Mouse (Mus musculus) fat pad, adult 2 months (tissue): ENCODE measurements around the gene Camta1.

Experiments used
- DNase-seq: peaks from one replicate; pipeline ENCODE4 v3.0.0-alpha.2; 2011; ENCODE audit warnings: low read depth, low spot score; ENCODE audit errors: extremely low read depth

The Camta1 gene

DNA sequence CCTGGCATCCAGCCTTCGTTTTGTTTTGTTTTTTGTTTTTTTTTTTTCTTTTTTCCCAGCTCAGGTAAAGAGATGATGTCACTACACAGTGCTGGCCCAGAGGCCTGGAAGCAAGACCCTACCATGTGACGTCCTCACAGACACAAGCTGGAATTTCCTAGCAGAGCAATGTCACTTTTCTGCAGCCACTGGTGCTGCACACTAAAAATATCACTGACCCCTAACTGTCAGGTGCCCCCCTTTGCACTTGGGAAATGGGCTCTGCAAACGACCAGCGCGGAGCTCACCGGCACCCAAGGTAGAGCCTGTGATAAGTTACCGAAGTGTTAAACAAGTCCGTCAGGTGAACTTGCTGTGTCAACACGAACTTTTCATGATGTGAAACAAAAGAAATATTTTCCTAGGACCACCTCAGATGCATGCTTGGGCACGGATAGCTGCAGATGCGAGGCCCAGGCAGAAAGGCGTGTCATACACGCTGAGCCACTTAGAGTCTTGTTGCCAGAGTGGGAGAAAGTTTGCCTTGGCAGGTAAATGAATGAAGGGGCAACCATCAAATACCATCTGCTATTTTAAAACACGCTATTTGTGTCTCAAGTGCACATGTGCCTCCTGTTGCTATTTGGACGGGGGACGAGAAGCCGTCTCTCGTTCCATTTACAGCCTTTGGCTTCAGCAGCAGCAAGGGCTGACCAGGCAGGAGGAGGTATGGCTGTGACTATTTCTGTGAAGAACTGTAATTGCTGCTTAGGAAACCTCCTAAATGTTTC lies 765.2 kb downstream of the Camta1 start:
- DNase-seq: no peak

DNA sequence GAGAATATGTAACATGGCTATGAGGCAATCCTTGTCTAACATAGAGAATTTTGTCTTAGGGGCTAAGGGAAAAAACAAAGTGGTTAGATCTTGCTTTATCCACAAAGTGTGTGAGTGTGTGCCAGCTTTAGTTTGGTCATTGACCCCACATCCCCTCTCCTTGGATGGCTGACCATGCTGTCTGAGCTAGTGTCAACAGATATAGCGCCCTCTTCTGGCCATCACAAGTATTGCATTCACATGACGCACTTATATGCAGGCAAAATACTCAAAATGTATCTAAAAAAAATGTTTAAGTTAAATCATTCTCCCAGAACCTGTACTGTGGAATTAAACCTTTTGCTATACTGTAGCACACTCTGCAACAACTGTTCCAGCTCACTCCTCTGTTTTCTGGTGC lies 766.5 kb downstream of the Camta1 start:
- DNase-seq: no peak

DNA sequence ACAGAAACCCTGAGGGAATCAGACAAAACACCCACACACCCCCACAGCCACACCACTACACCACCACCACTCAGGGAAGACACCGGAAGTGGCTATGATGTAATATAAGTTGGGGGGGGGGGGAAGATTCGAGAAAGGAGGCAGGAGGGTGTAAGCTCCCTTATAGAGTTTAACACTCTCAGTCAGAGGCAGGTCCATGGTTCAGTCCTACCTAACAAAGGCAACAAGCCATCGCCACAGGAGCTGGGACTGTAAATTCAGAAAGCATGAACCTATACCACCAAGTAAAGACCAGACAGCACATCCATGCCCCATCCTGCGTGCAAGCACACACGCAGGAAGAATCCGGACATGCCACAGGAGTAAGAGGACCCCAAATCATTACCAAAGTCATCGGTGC lies 772.4 kb downstream of the Camta1 start, which contains the start of gene Gm13090:
Gm13090 (plus strand) TSS at position 301 of the 400 bp plus-strand sequence.
- no peak for DNase-seq

DNA sequence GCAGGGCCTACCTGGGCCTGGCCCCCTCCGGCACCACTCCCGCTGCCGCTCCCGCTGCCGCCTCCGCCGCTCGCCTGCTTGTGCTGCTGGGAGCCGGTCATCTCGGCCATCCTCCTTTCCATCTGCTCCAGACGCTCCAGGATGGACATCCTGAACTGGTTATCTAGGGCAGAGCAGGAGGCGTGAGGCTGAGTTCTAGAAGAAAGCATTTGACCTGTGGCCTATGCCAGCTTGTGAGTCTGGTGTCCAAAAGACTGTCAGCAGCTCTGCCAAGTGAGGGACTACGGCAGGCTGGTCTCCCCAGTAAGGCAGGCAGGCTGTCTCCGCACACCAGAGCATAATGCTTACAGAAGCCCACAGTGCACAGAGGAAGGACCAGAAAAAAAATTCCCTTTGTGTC lies 772.9 kb downstream of the Camta1 start:
- no peak for DNase-seq

DNA sequence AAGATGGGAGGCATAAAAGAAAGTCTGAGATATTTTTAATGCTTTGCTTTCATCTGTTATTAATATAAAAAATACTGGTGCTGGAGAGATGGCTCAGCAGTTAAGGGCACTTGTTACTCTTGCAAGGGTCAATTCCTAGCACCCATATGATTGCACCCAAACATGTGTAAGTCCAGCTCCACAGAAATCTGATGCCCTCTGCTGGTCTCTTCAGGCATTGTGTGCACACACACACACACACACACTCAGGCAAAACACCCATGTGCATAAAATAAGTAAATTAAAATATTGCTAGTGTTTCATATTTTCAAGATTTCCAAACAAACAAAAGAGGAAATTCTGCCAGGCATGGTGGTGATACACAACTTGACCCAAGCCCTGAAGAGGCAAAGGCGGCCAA lies 774.3 kb downstream of the Camta1 start:
- no peak for DNase-seq

DNA sequence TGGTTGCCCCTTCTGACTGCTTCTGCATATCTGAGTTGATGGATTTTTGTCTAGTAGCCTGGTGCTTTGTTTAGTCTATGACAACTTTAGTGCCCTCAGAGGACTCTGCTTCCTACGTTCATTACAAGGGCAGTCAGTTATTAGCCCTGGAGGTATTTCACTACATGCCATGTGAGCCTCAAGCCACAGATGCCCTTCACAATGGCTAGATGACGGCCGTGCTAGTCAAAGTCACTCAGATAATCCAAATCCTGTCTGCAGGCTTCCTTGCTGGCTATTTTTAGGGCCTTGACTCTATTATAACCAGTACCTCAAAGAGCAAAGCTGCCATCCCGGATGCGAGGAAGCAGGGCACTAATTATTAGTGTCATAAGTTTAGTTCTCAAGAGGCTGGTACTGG lies 778.6 kb downstream of the Camta1 start:
- no peak for DNase-seq

DNA sequence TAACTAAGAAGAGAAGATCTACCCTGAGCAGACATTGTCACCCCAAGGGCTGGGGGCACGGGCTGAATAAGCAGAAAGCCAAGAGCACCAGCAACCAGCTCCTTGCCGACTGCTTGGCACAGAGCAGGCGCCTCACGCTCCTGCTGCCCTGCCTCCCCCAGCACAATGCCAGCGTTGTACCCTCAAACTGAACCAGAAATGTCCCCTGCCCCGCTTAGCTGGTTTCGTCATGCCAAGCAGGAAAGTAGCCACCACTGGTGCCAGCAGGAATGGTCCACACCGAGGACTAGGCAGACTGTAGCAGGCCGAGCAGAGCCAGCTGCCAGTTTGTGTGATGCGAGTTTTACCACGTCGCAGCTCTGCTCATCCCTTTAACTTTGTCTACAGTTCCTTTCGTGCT lies 779.7 kb downstream of the Camta1 start:
- DNase-seq: no peak

DNA sequence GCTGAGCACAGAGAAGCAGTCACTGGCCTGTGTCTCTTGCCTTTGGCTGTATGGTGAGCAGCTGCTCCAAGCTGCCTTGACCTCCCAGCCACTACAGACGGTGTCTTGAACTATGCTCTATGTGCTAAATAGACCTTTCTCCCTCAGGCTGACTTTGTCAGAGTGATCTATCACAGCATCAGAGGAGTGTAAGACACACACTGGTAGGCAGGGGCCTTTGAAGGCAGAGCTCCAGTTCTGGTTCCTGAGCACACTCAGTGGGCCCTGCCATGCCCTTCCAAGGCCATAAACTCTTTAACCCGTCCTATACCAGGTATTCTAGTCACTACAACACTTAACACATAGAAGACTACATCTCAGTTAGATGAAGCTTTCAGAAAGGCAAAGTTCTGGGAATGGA lies 780.3 kb downstream of the Camta1 start:
- DNase-seq: no peak

DNA sequence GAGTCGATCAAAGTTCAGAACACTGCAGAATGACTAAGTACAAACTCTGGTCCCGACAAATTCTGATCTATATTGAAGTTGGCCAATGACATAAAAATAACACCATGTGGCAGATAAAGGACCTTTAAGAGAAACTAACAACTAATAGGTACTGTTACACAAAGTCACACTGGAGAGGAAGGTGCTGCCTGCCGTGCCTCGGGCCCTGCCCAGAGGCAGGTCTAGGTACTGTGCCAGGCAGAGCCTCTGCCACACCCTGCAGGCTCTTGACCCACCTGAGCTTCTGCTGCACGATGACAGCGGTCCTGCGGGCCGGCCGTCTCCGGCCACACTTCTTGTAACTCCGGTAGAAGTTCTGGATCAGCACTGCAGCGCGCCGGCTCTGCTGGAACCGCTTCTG lies 786.9 kb downstream of the Camta1 start:
- no peak for DNase-seq

DNA sequence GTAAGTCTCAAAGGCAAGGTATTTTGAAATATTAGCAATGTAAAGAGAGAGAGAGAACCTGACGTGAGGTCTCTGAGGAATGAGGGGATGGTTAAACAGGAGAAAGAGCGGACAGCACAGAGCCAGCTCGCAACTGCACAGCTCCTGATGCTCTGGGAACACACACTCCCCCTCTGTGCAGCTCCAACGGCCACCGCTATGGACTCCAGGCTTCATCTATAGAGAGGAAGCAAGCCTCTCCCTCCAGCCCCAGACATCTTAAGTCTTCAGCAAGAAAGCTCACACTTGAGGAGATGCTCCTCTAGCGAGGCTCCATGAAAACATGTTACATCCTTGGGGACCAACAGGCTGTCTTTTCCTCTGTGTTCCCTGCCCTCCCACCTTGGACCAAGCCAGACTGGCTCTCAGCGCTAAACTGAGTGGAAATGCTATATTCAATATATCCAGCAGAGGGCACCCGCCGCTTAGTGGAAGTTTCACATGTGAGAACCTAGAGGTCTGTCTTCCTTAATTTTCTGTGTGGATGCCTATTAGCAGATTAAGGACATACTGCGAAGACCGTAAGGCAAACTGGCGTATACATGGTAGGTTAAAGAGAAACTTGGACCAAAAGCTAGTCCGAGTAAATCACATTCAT lies 788.5 kb downstream of the Camta1 start:
- no peak for DNase-seq

DNA sequence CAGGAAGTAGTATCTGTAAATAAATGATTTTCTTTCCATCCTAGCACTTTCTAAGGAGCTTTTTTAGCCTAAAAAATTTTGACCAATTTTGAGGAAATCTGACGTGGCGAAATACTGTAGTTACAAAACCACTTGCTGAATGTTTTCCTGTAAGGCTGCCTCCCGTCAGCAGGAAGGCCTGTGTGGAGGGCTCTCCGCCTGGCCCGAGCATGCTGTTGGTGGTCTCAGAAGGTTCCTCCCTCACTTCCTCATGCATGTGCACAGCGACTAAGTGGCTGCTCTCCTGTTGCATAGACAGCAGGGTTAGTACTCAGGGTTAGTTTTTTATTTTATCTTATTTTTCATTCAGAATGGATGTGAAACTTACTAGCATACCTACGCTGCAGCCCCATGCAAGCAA lies 790.7 kb downstream of the Camta1 start:
- DNase-seq: no peak

DNA sequence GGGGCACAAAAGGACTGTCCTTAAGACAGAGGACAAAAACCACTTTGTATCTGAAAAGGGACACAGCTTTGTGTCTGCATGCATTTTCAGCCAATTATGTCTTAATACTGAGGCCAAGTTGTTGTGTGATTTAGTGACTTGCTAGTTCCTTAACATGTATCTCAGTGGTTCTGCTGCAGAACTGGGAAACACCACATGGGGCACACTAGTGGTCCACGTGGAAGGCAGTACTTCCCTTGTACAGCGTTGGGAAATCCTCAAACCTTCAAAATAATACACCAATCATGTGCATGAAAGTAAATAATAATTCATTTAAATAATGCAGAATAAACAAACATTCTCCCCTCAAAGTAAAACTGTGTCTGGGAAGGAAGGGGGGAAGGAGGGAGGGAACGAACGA lies 792.9 kb downstream of the Camta1 start:
- no peak for DNase-seq

DNA sequence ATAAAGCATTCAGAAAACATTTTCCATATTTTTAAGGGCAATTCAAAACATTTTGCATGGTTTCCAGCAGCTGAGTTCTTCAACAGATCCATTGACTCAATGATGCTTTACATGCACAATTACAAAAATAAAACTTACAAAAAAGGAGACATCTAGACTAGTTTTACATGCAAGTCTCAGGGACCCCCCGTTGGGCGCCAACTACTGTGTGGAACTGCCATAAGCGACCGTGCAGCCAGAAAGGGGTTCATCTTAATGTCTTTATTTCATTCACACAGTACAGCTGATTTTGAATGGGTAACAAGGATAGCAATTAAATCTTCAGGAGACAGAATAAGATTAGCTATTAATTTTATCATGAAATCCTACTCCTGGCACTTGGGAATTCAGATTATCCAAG lies 802.1 kb downstream of the Camta1 start:
- DNase-seq: no peak

DNA sequence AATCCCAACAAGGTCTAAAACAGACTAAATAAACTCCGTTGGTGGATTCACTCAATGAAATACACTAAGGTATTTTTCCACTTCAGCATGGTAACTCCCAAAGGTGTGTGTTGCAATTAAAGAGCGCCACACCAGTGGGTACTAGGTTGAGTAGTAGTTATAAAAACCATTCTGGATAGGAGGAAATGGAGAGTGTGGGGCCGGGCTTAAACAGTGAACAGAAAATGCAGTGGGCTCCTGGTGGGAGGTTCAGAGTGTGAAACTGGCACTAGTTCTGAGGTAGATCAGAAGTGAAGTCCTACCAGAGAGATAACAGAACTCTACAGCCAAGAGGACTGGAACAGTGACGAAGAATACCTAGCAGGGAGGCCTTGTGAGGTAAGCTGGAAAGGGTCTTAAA lies 803.0 kb downstream of the Camta1 start:
- no peak for DNase-seq

DNA sequence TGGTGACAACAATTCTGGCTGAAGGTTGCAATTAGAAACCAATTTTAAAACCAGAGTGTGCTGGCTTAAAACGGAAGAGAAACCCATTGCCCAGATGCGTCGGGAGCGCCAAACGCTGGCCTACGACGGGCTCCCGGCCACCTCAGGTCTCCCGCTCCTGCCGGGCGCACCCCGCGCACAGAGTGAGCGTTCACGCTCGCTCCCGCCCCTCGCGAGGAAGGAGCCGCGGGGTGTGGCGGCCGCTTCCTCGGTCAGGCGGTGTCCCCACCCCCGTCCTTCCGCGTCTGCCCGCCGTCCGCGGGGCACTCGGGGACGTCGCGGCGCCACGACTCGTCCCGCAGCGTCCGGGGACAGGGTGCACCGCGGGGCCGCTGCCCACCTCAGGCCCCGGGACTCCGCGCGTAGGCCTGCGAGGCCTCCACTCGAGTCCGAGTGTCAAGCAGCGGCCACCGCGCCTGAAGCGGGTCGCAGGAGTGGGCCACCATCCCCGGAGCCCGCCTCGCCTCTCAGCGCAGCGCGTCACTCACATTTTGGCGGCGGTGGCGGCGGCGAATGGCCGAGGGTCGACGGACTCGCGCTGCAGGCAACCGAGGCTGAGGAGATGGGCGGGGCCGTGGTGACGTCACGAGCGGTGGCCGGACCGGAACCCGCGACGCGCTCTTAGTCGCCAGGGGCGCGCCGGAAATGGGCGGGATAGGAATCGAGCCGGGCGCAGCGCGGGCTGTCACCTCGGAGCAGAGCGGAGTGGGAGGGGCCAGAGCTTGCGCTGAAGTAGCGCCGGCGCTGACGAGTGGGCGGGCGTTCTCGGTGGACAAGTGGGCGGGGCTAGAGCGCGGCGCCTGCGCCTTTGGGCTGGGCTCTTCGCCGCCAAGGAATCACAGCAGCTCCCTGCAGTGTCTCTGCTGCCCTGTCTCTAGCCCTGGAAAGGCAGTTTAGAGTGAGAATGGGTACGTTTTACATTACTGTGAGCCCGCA lies 804.0 kb downstream of the Camta1 start, which contains the start of gene Vamp3:
Vamp3 (minus strand) TSS at position 617 of the 975 bp plus-strand sequence.
- peak; percentile 76 for DNase-seq

DNA sequence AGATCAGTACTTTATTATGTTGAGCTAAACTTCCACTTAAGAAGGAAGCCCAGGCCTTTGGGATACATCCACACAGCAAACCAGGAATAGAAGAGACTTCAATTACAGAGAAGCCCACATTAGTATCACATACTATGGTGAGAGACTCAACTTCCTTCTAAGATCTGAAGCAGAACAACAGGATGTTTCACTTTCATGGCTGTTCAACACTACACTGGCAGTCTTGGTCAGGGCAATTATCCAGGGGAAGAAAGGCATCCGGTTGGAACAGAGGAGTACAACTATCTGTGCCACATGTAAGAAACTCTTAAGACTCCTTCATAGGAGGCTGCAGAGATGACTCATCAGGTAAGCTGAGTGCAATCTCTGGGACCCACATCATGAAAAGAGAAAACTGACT lies 810.5 kb downstream of the Camta1 start:
- DNase-seq: no peak

DNA sequence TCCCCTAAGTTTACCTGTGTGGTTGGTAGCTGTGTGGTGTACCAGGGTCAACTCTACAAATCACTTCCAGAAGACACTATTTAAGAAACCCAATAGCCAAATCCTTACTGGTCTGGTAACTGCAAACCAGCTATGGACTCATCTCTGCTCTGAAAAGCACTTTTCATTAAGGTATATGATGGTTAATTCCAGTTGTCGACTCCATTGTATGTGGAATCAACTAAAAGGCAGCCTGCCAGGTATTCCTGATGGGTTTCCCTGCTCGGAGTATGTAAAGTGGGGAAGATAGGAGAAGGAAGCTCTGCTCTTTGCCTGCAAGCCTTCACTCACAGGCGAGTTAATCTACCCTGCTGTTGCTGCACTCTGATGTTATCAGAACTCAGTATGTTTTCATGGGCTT lies 815.2 kb downstream of the Camta1 start:
- DNase-seq: no peak

DNA sequence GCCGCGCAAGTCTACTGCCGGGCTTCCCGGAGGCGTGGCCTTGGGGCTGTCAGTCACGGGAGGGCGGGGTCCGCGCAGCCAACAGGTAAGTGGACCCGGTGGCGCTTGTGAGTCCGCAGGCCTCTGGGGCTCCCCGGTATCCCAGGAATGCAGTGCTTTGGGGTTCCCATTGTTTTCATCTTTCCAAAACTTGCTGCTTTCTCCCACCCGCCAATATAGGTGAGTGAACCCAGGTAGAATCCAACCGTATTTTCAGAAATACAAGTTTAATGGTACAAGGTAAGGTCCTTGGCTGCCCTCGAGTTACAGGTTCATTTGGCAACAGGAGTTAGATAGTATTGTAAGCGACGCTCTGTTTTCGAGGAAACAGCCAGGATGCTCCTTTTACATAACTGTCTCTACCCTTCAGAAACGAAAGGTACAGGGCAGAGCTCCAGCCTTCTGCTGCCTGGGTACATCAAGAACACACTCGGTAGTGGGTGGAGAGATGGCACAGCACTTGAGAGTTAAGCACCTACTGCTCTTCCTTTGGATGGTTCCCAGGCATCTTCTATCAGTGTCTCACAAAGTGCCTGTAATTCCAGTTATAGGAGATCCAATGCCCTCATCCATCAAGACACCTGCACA lies 816.6 kb downstream of the Camta1 start:
- peak; percentile 40 for DNase-seq

DNA sequence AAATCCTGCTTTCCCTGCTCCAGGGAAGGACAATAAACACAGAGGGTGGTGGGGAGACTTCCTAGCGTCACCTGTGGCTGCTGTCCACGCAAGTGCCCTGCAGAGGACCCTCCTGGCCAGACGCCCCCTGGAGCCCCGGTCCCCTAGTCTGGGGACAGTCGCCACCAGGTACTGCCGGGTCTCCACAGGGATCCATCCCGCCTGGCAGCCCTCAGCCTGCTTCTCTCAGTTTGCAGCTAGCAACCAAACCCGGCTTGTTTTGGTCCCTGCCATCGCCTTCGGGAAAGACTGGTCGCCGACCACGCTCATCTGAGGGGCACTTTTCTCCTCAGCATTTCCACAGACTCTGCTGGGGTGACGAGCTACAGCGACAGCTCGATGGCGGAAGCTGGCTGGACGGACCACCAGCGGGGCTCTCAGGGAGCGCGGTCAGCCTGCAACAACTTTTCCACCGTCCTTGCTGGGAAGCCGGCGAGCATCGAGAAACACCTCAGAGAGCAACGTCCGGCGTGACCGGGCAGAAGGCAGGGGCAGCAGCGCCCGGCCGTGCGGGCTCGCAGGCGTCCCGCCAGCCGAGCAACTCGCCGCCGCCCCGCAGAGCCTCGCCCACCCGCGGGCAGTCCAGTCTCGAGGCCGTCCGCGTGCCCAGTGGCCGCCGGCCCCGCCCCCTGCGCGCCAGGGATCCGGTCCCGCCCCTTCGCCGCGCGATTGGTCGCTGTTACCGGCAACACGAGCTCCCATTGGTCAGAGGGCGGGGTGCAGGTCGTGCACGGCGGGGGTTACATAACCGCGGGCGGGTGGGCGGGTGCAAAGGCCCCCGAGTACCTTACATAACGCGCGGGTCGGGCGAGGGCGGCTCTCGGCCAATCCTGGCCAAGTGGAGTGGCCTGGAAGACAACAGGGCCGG lies 817.4 kb downstream of the Camta1 start, which contains the start of gene Per3:
Per3 (minus strand) TSS at position 629 of the 907 bp plus-strand sequence.
- DNase-seq: peak; percentile 50

DNA sequence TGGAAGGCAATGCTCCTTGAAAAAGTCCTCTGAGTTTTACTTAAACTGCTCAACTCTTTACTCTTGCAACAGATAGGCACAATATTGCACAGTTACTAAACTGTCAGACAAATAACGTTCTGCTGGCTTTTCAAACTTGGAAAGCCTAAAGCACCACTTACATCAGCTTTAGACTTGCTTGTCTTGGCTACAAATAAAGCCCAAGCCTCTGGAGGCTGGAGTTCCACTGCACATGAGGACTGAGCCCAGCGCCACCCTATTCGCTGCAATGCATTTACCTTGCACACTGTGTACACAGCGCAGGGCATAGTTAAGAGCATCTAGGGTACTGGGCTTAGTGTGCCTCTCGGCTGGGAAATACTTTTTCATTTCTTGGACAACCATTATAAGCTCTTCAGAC lies 818.4 kb downstream of the Camta1 start:
- peak; percentile 95 for DNase-seq
